Mouse (Mus musculus): ENCODE data around the gene Ppib.

Ppib gene

GRCm38 (mm10) chr9:66059583-66060307 is at the start of gene Ppib:
Gene Ppib (plus strand): TSS chr9:66060222.
- DNase-seq (ENCODE audit: low spot score), result peak; percentile 96

GRCm38 (mm10) chr9:66020601-66021000 is 39.4 kb upstream of the Ppib start:
- DNase-seq (ENCODE audit: low spot score), result no peak

GRCm38 (mm10) chr9:66038082-66038481 is 21.9 kb upstream of the Ppib start:
- DNase-seq (ENCODE audit: low spot score), result no peak

DNA sequence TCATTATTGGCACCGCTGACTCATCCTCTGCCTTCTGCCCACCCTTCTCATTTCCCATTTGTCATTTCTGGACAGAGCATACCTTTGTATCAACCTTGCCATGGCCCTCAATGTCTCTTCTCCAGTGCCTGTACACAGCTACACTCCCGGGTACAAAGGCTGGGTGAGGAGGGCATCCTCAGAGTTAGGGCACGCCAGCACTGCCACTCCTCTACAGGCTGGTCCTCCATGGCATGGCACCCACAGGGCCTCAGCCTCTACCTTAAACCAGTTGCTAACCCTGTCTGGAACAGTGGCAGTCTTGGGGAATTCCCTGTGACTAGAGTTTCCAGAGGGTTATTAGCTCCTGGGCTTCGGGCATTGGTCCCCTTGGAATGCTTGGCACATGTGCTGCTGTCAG is 21.4 kb upstream of the Ppib start:
- no peak for DNase-seq (ENCODE audit: low spot score)

- DNase-seq (ENCODE audit: low spot score), result no peak
Measured at GRCm38 (mm10) chr9:66039290-66039689, 20.7 kb upstream of the Ppib start.

DNA sequence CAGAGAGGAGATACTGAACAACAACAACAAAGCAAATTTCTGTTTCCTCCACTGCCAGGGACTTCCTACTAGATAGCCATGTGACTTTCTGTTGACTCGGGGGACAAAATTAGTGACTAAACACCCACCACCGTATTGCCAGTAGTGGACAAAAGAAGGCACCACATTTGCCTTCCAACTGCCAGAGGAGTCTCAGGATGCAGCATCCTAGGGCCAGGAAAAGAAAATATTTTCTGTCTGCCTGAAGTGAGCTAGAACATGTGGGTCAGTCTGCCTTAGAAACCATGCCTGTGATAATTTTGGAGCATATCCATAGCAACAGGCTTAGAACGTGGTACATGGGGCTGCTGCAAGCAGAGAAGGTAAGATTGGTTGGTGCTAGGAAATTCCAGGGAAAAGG is 19.2 kb upstream of the Ppib start:
- no peak for DNase-seq (ENCODE audit: low spot score)

DNA sequence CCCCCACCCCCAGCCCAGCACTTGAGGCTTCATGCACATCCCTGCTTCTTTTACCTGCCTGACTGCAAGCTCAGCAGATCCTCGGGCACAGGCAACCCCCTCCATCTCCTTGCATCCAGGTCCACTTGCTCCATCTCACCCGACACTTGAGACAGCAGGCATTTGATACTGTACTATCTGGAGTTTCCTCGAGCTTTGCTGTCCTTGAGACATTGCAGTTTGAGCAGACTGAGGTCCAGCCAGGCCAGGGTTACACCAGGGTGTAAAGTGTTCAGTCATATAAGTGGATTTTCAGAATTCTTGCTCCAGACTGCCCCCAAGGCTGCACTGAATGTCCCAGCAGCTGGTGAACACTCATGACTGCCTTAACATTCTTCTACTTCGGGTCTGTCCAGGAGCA is 17.7 kb upstream of the Ppib start:
- DNase-seq (ENCODE audit: low spot score), result no peak

DNA sequence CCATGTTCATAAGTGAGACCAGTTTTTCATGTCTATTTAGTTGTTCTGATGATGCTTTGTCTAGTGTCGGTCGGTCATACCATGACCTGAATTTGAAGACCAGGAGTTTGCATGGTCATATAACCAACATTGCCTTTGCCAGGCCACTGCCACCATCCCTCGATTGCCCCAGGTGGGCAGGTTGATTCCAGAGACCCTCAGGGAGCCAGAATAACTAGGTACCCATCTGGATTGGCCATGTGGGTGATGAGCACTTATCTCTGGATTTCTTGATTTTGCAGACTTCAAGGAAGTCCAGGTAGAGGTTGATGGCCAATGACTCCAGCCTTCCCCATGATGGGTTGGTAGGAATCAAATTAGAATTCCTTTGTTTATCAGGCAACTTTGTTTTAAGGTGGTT is 16.8 kb upstream of the Ppib start:
- DNase-seq (ENCODE audit: low spot score), result no peak

DNA sequence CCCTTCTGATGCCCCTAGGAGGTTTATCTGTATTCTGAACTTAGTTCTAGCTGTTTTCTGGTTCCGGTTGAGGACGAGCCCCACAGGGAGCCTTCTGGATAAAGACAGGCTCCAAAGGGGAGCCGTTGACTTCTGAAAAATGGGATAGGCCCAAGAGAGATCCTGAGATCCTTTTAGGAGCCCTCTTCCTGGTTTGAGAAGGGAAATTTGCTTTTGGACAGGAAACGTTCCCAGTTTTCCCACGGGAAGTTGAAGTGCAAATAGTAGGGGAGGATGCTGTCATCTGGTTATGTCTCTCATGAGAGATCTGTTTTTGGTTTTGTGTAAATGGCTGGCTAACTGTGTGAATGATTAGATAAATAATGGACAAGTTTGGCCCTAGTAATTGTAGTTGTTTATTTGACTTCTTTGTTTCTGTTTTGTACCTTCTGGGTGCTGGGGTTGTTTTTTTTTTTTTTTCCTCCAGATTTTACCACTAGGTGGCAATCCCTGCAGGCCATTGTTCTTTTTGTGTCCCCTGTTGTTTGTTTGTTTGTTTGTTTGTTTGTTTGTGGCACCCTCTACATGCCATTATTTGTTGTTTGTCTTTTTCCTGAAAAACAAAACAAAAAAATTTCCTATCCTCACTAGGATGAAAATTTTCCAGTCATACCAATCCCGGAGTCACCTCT is 10.0 kb upstream of the Ppib start:
- DNase-seq (ENCODE audit: low spot score), result no peak

DNA sequence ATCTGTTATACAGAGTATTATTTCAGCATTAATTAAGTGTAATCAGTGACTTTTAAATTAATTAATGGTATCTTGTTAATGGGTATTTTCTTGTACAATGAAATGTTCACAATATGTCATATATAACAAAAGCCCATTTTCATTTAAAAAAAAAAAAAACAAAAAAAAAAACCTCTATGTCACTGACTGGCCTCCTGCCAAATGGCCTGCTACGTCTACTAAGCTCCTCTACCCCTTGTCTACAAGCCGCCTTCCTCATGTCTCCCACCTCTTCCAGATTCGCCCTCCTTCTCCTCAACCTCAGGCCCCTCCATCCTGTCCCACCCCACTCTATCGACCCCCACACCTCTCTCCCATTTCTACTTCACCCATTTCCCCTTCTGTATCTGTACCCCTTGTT is 8.5 kb upstream of the Ppib start:
- no peak for DNase-seq (ENCODE audit: low spot score)

GRCm38 (mm10) chr9:66052731-66053130 is 7.3 kb upstream of the Ppib start:
- no peak for DNase-seq (ENCODE audit: low spot score)

DNA sequence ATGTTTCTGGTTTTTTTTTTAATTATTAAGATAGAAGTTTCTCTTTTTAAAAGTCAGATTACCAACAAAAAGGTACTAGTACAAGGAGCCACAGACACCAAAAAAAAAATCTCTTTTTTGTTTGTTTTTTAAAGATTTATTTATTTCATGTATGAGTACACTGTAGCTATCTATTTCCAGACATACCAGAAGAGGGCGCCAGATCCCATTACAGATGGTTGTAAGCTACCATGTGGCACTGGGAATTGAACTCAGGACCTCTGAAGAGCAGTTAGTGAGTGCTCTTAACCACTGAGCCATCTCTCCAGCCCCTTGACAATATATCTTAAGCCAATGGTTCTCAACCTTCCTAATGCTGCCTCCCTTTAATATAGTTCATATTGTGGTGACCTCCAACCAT is 6.4 kb upstream of the Ppib start:
- DNase-seq (ENCODE audit: low spot score), result no peak

GRCm38 (mm10) chr9:66060308-66060647 is 256 bp downstream of the Ppib start:
- no peak for DNase-seq (ENCODE audit: low spot score)

DNA sequence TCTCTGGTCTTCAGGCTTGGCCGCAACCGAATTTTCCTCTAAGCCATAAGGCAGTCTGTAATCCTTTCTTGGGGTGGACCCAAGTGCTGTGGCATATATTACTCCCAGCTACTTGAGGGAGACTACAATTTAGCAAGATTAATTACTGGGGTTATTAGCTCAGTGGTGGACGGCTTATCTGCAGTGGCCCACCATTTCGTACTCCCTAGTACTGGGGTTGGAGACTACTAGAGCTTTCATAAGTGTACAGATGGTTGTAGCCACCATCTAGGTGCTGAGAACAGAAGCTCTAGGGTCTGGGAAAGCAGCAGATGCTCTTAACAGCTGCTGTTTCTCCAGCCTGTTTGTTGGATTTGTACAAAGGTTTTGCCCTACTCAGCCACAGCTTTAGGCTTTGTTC is 964 bp downstream of the Ppib start:
- peak; percentile 28 for DNase-seq (ENCODE audit: low spot score)

DNA sequence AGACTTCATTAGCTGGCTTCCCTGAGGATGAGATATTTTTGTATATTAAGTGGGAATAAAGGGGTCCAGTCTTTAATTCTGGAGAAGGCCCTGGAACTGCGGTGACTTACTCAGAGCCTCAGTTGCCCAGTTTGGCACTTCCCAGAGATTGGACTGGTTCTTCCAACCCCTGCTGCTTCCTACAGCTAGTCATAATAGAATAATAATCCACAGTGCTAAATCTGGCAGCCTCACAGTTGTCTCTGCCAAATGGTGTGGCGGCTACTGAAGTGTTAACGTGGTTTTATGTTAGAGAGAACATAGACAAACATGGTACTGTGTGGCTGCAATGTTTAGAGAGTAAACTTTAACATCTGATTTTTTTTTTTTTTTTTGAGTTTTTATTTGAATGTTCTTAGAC is 1.6 kb downstream of the Ppib start:
- no peak for DNase-seq (ENCODE audit: low spot score)

DNA sequence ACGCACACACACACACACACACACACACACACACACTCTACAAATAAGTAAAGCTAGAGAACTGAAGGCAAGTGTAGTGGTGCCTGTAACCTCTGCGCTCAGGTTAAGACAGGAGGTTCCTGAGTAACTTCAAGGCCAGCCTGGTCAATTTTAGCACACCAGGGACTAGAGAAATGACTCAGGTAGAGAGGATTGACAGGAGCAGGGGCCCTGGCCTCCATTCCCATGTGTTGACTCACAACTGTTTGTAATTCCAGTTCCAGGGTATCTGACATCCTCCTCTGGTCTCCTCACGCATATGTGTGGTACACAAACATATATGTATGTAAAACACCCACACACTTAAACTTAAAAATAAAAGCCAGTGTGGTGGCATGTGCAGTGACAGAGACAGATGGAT is 3.4 kb downstream of the Ppib start:
- DNase-seq (ENCODE audit: low spot score), result no peak

DNA sequence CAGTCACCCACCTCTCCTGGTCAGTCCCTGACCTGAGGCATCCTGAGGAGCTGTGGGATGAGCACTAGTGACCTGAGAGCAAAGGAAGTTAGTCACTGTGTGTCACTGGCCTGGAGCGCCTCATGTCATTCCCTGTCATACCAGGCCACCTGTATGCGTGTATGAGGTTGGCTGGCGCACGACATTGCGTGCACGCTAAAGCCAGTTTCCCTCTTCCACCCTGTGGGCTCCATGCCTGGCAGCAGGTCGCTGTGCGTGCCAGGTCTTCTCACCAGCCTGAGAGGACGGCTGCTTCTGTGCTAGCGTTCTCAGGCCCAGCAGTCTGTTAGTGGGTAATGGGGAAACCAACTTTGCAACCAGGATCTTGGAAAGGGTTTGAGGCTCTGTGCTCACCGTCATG is 4.3 kb downstream of the Ppib start:
- DNase-seq (ENCODE audit: low spot score), result no peak

DNA sequence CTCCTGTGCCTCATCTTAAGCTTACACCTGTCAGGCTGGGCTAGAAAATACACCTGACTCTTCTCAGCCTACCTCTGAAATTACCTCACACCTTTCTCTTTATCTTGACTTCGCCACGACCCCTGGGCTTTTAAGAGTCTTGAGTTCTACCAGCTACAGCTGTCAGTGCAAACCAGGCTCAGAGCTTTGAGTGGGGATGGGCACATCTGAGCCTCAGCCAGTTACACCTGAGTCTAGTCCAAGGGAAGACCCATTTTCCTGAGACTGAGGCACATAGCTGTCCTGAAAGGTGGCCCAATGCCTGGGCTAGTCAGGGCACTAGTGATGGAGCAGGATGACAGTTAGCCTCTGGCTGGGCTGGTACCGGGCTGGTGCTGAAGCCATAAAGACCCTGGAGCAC is 6.8 kb downstream of the Ppib start:
- no peak for DNase-seq (ENCODE audit: low spot score)

GRCm38 (mm10) chr9:66067542-66067941 is 7.5 kb downstream of the Ppib start:
- DNase-seq (ENCODE audit: low spot score), result peak; percentile 50

DNA sequence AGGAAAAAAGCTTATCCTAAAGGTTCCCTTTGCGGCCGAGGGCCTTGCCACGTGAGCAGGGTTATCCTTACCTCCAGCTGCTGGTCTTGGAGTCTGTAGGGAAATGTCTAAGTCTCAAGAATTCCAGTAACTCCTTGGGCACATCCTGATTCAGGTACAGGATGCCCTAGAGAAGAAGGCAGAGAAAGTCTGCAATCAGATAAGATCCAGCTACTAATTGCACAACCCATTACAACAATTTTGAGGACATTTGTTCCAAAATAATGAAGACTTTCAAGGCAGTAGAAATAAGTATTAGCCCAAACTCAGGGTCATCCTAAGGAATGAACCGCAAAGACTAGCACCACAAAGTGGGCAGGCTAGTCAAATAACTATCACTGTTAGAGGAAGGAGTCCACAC is 8.0 kb downstream of the Ppib start:
- DNase-seq (ENCODE audit: low spot score), result no peak

DNA sequence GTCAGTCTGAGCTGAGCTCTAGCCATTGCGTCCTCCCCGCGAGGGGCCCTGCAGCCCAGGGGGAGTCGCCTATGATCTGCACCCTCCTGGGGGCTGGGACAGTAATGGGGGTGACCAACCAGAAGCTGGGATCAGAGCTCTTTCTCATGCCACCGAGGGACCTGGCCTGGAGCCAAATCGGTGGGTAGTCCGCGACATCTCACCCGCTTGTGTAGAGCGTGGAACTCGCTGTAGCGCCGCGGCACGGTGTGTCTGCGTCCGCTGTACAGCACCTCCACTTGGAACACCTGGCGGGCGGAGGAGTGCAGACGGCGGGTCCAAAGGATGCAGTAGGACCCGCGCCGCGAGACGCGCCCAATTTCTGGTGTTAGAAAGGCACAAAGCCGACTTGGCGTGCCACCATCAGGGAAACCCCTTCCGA is 9.0 kb downstream of the Ppib start:
- peak; percentile 46 for DNase-seq (ENCODE audit: low spot score)

DNA sequence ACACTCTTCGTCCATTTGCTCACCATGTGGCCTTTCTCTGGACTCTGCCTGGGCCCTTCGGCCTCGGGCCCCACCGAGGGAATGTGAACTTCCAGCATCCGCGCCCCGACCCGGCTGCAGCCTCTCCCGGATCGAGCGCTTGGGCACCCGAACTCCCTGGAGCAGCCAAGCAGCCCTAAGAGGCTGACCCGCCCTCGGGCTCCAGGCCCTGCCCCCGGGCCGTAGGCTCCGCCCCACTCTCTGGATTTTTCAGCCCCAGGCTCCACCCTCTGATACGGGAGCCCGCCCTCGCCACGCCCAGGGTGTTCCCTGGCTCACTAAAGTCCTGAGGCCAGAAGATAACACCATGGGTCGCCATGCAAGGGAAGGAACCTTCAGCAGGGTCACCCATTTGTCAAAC is 9.6 kb downstream of the Ppib start, which contains the start of gene Snx22:
Gene Snx22 (minus strand): TSS at position 137 of the 400 bp plus-strand sequence.
- DNase-seq (ENCODE audit: low spot score), result peak; percentile 97

GRCm38 (mm10) chr9:66070151-66070550 is 10.1 kb downstream of the Ppib start:
- no peak for DNase-seq (ENCODE audit: low spot score)

GRCm38 (mm10) chr9:66072754-66073153 is 12.7 kb downstream of the Ppib start:
- DNase-seq (ENCODE audit: low spot score), result no peak

Measured in c-Kit-positive CD71-positive TER-119-positive erythroid progenitor cells, embryonic 14.5 days (primary cell).